Comparison of ENCODE assay signal across 8 mouse cellular contexts in the genomic region with DNA sequence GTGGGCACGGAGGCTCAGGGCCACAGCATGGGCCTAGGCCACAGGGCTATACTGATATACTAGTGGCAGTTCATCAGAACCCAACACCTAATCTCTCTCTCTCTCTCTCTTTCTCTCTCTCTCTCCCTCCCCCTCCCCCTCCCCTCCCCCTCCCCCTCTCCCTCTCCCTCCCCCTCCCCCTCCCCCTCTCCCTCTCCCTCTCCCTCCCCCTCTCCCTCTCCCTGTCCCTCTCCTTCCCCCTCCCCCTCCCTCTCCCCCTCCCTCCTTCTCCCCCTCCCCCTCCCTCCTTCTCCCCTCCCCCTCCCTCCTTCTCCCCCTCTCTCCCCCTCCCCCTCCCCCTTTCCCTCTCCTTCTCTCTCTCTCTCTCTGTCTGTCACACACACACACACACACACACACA. TPM values are rescaled to one million over a fixed set of nuclear protein-coding genes. Genes with fewer than 3 reads are reported as not detected.
DNase-seq lines count a peak whose midpoint lies in the region; ATAC-seq and TF ChIP-seq lines count a peak whose summit lies in the region.
"Not testable (repeated sequence)": the region's sequence is repeated elsewhere in the genome, so short reads cannot be mapped to it uniquely, and the experiment has no call there.

A gene (minus strand): TSS at position 101 of the 400 bp plus-strand sequence.

- WGBS in embryonic facial prominence, embryonic 13.5 days: 77% methylated on average over 1 of the region's 1 CpGs
- 78% methylated on average over 1 of the region's 1 CpGs for WGBS in heart, adult 2 months
- WGBS in intestine, embryonic 16.5 days: 89% methylated on average over 1 of the region's 1 CpGs
- WGBS in limb, embryonic 12.5 days: 83% methylated on average over 1 of the region's 1 CpGs
- WGBS in thymus, adult 2 months: 100% methylated on average over 1 of the region's 1 CpGs

- H3K79me2 ChIP-seq in heart, adult 2 months (replicated peaks; ENCODE audit: control insufficient read depth, insufficient read depth, low read length): not testable (repeated sequence)

- H3K9ac ChIP-seq in embryonic facial prominence, embryonic 13.5 days; heart, adult 2 months (ENCODE audit: low read depth, low read length); intestine, embryonic 16.5 days (ENCODE audit: low read depth, low read length); limb, embryonic 12.5 days (replicated peaks): not testable (repeated sequence)

- not testable (repeated sequence) for H3K4me2 ChIP-seq in embryonic facial prominence, embryonic 13.5 days; intestine, embryonic 16.5 days (ENCODE audit: low read depth, low read length); limb, embryonic 12.5 days

- H3K4me1 ChIP-seq in embryonic facial prominence, embryonic 13.5 days; heart, adult 2 months (ENCODE audit: control insufficient read depth, insufficient read depth, low read length); intestine, embryonic 16.5 days (ENCODE audit: control insufficient read depth, insufficient read depth, low read length); limb, embryonic 12.5 days (replicated peaks); megakaryocyte, embryonic 14.5 days; thymus, adult 2 months (replicated peaks; ENCODE audit: control insufficient read depth, insufficient read depth, low read length): not testable (repeated sequence)

- H3K27ac ChIP-seq in embryonic facial prominence, embryonic 13.5 days; heart, adult 2 months; intestine, embryonic 16.5 days (ENCODE audit: low read length); limb, embryonic 12.5 days; thymus, adult 2 months (ENCODE audit: control insufficient read depth, insufficient read depth, low read length): not testable (repeated sequence)

- TF ChIP-seq EP300 in heart, adult 2 months (IDR thresholded peaks at IDR 0.05; ENCODE audit: insufficient read depth, low read depth, low read length): not testable (repeated sequence)

- H3K36me3 ChIP-seq in embryonic facial prominence, embryonic 13.5 days; heart, adult 2 months (ENCODE audit: control insufficient read depth, insufficient read depth, low read length); intestine, embryonic 16.5 days (ENCODE audit: control insufficient read depth, insufficient read depth, low read length); limb, embryonic 12.5 days; megakaryocyte, embryonic 14.5 days (replicated peaks; ENCODE audit: low read length); thymus, adult 2 months (ENCODE audit: control insufficient read depth, insufficient read depth, low read length): not testable (repeated sequence)

- TF ChIP-seq POLR2A in heart, adult 2 months (IDR thresholded peaks at IDR 0.05; ENCODE audit: insufficient read depth, low read depth, low read length); thymus, adult 2 months (IDR thresholded peaks at IDR 0.05; ENCODE audit: control insufficient read depth, extremely low read depth, insufficient read depth, low read length, poor library complexity): not testable (repeated sequence)

- DNase-seq in adrenal gland, adult 2 months; heart, adult 2 months; heart, postnatal 14 days; thymus, adult 2 months: not testable (repeated sequence)

- not testable (repeated sequence) for ATAC-seq in embryonic facial prominence, embryonic 13.5 days (ENCODE audit: insufficient number of reproducible peaks, insufficient read depth, low FRiP score, low TSS enrichment, low read depth); intestine, embryonic 16.5 days; limb, embryonic 12.5 days (ENCODE audit: insufficient number of reproducible peaks, insufficient read depth, low FRiP score, low TSS enrichment, low read depth)

- intact Hi-C loops in heart, adult 2 months (cut with DNase I); heart, postnatal 14 days (cut with DNase I): not testable (repeated sequence)

- not testable (repeated sequence) for TF ChIP-seq CTCF in heart, adult 2 months (IDR thresholded peaks at IDR 0.05); thymus, adult 2 months (IDR thresholded peaks at IDR 0.05; ENCODE audit: borderline replicate concordance, control insufficient read depth, extremely low read depth, insufficient read depth, low read length, poor library complexity)

- not testable (repeated sequence) for H3K27me3 ChIP-seq in embryonic facial prominence, embryonic 13.5 days; heart, adult 2 months (ENCODE audit: control insufficient read depth, insufficient read depth, low read length); intestine, embryonic 16.5 days (replicated peaks; ENCODE audit: control insufficient read depth, insufficient read depth, low read length); limb, embryonic 12.5 days; thymus, adult 2 months (ENCODE audit: control insufficient read depth, insufficient read depth, low read length)
- H3K27me3 ChIP-seq in megakaryocyte, embryonic 14.5 days (replicated peaks): peaks cover 66% of the 10 kb centered on the region

- not testable (repeated sequence) for H3K4me3 ChIP-seq in embryonic facial prominence, embryonic 13.5 days; heart, adult 2 months; intestine, embryonic 16.5 days (ENCODE audit: low read length); limb, embryonic 12.5 days (replicated peaks); megakaryocyte, embryonic 14.5 days (replicated peaks); thymus, adult 2 months (ENCODE audit: control insufficient read depth, insufficient read depth, low read length)

- not testable (repeated sequence) for H3K9me3 ChIP-seq in embryonic facial prominence, embryonic 13.5 days; intestine, embryonic 16.5 days (ENCODE audit: control insufficient read depth, low read length); limb, embryonic 12.5 days; megakaryocyte, embryonic 14.5 days

RNA-seq across cellular contexts. Expression of the gene that starts here (rescaled TPM):
- 10 to 100 TPM; 20.0 to 23.9 TPM for total RNA-seq in adrenal gland, adult 2 months (2021)
- polyA plus RNA-seq in adrenal gland, adult 2 months (2012; rRNA removed): 63.3 and 71.7 TPM in 2 replicates
- 12.5 and 15.6 TPM in 2 replicates for polyA plus RNA-seq in embryonic facial prominence, embryonic 13.5 days (2015; fragmentation: Nextera tagmentation; extraction: Ambion mirVana)
- total RNA-seq in heart, adult 2 months (2021): 10 to 100 TPM; 17.1 to 18.7 TPM
- polyA plus RNA-seq in heart, adult 2 months (2012; rRNA removed): 42.5 and 45.0 TPM in 2 replicates
- total RNA-seq in heart, postnatal 14 days (2021): 10 to 100 TPM; 25.5 to 32.4 TPM
- polyA plus RNA-seq in intestine, embryonic 16.5 days (2015; fragmentation: Nextera tagmentation; extraction: Ambion mirVana): 22.2 and 22.5 TPM in 2 replicates
- polyA plus RNA-seq in limb, embryonic 12.5 days (2016; fragmentation: Nextera tagmentation; extraction: Ambion mirVana): 12.0 and 14.2 TPM in 2 replicates
- polyA plus RNA-seq in megakaryocyte, embryonic 14.5 days (2012; ENCODE audit: insufficient read depth, low replicate concordance): 164 and 715 TPM in 2 replicates
- 17.5 and 19.8 TPM in 2 replicates for polyA plus RNA-seq in thymus, adult 2 months (2012; rRNA removed)
